Mouse (Mus musculus): ENCODE results near the gene Hectd2.

The Hectd2 gene

GRCm38 (mm10) chr19:36662734-36663133 is 108.3 kb downstream of the Hectd2 start:
- DNase-seq = no peak

DNA sequence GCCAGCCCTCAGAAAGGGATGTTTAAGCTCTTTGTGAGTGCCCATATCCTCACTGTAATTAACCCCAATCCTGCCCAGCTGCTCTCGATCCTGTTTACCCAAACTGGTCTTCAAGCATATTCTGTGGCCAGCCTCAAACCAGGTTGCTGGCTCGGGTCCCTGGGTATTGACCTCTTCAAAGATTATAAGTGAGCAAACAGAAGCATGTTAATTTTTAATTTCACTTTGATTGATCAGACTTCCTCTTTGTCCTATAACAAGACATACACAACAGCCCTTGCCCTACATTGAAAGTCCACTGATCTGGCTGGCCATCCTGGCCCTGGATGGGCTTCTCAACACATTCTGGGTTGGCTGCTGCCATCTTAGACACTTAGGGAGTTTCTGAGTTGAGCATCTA is 109.5 kb downstream of the Hectd2 start:
- DNase-seq = no peak

DNA sequence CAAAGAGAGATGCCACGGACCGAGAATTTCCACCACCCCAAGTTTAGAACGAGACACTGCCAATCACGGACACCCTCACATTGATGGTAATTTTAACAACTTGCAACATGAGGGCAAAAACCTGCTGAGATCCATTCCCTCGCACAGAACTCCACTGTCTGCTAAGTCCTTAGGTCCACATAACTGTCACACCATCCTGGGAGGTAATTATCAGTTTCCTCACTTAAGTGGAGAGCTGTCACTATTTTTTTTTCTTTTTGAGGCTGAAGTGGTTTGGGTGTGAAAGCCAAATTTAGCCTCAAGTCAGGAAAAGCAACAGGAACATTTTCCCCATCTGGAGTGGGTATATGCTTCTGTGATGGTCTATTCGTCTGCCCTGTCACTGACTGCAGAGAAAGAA is 110.0 kb downstream of the Hectd2 start:
- DNase-seq = no peak

DNA sequence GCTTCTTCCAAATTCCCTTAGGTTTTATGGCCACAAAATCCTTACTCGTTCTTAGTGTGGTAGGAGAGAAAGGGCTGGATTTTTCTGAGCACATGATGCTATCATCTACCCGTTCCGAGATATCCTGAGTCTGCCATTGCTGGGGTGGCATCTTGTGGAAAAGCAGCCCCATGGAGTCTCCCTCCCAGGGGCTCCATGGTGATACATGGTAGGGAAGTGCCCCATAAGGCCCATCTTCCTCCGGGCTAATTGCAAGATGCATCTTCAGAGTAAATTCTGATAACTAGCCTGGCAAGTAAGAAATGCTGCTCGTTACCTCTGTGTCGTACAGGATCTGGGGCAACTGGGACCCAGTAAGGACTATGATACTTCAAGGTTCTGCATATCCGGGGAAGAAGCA is 110.8 kb downstream of the Hectd2 start:
- DNase-seq = no peak

GRCm38 (mm10) chr19:36665641-36666040 is 111.2 kb downstream of the Hectd2 start:
- no peak for DNase-seq

DNA sequence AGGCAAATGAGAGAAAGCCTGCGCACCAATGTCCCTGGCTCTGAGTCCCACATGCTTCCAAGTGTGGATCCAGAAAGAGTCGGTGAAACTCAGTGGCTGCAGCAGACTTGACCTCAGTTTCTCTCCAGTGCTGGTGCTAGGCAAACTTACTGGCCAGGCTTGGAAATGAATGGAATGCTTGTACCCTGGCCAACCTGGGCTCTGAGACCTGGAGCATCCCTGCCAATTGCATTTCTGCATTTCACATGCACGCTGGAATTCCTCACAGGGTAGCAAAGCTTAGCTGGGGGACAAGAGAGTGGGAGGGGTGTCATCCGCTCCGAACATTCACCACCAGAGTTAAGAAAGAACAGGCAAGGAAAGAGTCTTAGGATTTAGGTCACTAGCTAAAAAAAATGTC is 112.0 kb downstream of the Hectd2 start:
- DNase-seq = no peak

DNA sequence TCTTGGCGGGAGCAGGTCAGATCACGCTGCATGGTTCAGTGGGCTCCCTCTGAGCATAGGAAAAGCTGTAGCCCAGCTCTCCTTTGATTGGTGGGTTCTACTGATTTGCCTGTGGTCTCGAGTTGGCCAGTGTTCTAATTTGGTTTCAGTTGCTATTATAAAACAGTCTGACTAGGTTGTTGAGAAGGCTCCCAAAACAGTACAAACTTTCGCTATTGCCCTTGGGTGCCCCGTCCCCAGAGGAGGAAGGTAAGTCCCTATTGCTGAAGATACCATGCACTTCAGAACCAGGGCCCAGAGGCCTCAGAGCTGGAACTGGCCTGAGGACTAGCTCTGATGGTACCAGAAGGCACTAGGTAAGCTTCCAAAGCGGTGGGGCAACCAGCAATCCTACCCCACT is 112.9 kb downstream of the Hectd2 start:
- DNase-seq = no peak

DNA sequence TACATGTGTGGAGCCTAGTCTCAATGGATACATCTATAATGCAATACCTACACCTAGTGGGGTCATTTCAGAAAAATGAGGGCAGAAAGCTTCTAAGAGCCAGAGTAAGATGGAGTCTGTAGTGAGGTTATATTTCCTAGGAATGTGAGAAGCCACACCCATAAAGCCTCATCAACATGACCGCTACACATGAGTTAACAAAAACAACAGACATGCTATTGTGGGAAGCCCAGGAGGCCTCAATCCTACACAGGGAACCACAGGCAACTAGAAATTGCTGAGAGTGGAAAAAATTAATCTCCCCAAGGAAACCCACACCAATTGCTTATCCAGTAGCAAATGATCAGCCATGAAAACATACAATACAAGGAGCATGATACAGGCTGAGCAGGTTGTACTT is 113.7 kb downstream of the Hectd2 start:
- no peak for DNase-seq

DNA sequence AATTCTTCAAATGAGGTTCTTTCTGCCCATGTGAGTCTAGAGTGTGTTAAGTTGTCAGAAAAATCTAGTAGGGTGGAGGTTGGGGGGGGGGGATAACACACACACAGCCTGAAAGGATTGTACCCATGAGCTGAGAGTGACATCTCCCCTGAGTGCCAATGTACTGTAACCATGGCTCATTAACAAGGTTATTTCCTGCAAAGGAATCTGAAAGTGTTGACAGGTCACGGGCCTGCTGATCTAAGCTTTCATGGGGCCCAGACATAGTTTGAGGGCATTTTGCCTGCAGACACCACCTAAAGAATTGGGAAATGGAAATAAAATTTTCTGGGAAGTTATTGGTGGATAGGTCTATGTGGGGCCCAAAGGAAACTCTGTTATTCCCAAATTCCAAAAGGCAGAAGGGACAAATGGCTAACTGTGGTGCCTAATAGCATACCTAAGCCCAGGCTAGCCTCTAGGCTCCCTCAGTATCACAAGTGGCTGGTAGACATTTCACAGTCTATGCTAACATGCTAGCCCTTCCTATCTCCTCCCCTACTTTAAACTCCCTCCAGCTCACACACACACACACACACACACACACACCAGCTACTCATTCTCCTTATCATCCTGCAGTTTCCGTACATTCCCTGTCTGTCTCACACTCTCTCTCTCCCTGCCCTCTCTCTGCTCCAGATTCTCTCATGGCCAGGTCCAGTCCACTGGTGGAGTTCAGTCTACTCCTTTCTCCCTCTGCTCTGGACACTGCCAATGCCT is 114.6 kb downstream of the Hectd2 start:
- DNase-seq = no peak

DNA sequence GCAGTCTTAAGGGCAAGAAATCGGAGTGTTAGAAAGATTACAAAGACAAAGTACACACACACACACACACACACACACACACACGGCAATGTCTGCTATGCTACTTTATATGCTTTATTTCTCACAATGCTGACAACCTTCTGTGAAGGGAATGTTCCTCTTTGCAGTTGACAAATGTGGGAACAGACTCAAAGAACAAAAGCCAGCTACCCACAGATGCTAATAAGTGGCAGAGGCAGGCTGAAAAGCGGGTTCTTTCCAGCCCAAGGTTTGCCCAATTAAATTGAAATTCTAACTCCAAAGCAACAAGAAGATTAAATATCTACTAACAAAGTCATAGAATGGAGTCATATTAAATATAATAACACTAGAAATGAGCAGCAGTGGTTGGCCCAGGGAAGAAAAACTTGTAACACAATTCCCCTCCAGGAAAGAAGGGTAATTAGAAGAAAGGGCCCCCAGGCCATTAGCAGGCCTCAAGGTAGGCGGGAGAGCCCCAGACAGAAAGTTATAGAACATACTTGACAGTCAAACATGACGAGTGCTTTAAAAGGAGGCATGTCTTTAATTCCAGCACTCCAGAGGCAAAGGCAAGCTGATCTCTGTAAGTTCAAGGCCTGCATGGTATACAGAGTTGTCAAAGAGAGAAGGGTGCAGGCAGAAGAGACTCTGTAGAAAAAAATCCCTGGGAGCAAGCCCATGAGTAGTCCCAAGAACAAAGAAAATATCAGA is 115.4 kb downstream of the Hectd2 start:
- no peak for DNase-seq
